10 mouse cellular contexts compared by ENCODE assay signal in the genomic region with DNA sequence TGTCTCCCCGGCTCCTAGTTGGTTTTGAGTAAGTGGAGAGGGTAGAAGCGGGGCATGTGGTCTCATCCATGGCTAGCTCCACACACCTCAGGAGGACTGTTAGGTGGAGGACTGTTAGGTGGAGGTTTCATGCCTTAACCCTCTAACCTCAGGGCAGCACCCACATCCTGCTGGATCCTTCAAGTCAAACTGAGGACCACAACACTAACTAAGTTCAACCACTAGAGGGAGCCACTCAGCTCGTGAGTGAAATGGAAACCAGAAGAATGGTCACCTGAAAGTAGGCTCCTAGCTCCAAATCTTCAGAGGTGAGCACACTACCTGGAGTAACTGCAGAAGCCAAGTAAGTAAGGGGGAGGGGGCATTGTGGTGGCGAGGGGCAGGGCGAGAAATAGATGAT. TPM values are rescaled to one million over a fixed set of nuclear protein-coding genes. Genes with fewer than 3 reads are reported as not detected.
DNase-seq lines count a peak whose midpoint lies in the region; ATAC-seq and TF ChIP-seq lines count a peak whose summit lies in the region.
"Had no signal": no experiment of that assay in that cellular context is flagged by ENCODE, and none has a peak within 500 bp of the region (broad histone marks: within the 10 kb centered on the region; RNA-seq: fewer than 3 reads in every experiment).

No protein-coding gene starts in this region.

- peak; percentile 60 for DNase-seq in embryonic facial prominence, embryonic 11.5 days (ENCODE audit: low spot score)
- no peak for DNase-seq in embryonic facial prominence, embryonic 10.5 days (ENCODE audit: low spot score)
- peak in 1 of 2 experiments; percentile 28 for DNase-seq in spleen, adult 2 months (ENCODE audit: low read depth in 1 of 2, low spot score in 2 of 2)
- no peak for DNase-seq in spleen, postnatal 36 days (ENCODE audit: low spot score in 2 of 2)
- DNase-seq in forelimb bud, embryonic 11.5 days (ENCODE audit: low read depth, low spot score): peak; percentile 51
- DNase-seq in thymus, postnatal 36 days: peak; percentile 11 to 26
- no peak for DNase-seq in cerebellum, postnatal 10 days

- no peaks in the 10 kb centered on the region for H3K27me3 ChIP-seq in embryonic facial prominence, embryonic 11.5 days (ENCODE audit: control insufficient read depth, insufficient read depth, low read length)
- H3K27me3 ChIP-seq in embryonic facial prominence, embryonic 10.5 days (replicated peaks; ENCODE audit: low read depth, poor library complexity, severe bottlenecking): peaks cover 21% of the 10 kb centered on the region
- 0 out of 2 replicates have a peak, but pooled peaks cover 3% of the 10 kb centered on the region for H3K27me3 ChIP-seq in spleen, adult 2 months (ENCODE audit: control insufficient read depth, insufficient read depth, low read length)
- H3K27me3 ChIP-seq: hindbrain, embryonic 15.5 days had no signal

- no peak overlapping the region for H3K9ac ChIP-seq in embryonic facial prominence, embryonic 11.5 days (replicated peaks; ENCODE audit: low read length)
- H3K9ac ChIP-seq: hindbrain, embryonic 15.5 days had no signal

- TF ChIP-seq POLR2A in spleen, adult 2 months (IDR thresholded peaks at IDR 0.05; ENCODE audit: low read depth, low read length): no peak

- no peaks in the 10 kb centered on the region for H3K4me1 ChIP-seq in embryonic facial prominence, embryonic 11.5 days (ENCODE audit: control insufficient read depth, insufficient read depth, low read length)
- no peaks in the 10 kb centered on the region for H3K4me1 ChIP-seq in embryonic facial prominence, embryonic 10.5 days
- no peaks in the 10 kb centered on the region for H3K4me1 ChIP-seq in spleen, adult 2 months (ENCODE audit: control insufficient read depth, insufficient read depth, insufficient read length)
- H3K4me1 ChIP-seq: hindbrain, embryonic 15.5 days had no signal

- H3K4me2 ChIP-seq in embryonic facial prominence, embryonic 11.5 days (ENCODE audit: low read depth, low read length): no peak overlapping the region
- H3K4me2 ChIP-seq: hindbrain, embryonic 15.5 days had no signal

- WGBS in embryonic facial prominence, embryonic 11.5 days: 54% methylated on average over 5 of the region's 5 CpGs
- WGBS in embryonic facial prominence, embryonic 10.5 days: 54% methylated on average over 5 of the region's 5 CpGs
- 55% methylated on average over 5 of the region's 5 CpGs for WGBS in spleen, adult 2 months

- peak; percentile 33; the same call in 1 of the 2 replicates for TF ChIP-seq CTCF in spleen, adult 2 months (IDR thresholded peaks at IDR 0.05; ENCODE audit: extremely low read depth, insufficient read depth, insufficient read length, insufficient replicate concordance)

- no peaks in the 10 kb centered on the region for H3K36me3 ChIP-seq in embryonic facial prominence, embryonic 11.5 days (replicated peaks; ENCODE audit: control insufficient read depth, insufficient read depth, low read depth, low read length)
- H3K36me3 ChIP-seq in embryonic facial prominence, embryonic 10.5 days (replicated peaks): no peaks in the 10 kb centered on the region
- H3K36me3 ChIP-seq in spleen, adult 2 months (ENCODE audit: control insufficient read depth, insufficient read depth, low read length): no peaks in the 10 kb centered on the region
- H3K36me3 ChIP-seq: G1E; hindbrain, embryonic 15.5 days had no signal

- ATAC-seq in embryonic facial prominence, embryonic 11.5 days (replicated peaks; ENCODE audit: insufficient number of reproducible peaks, low FRiP score, low TSS enrichment, low read depth): no peak
- no peak for ATAC-seq in frontal cortex, adult (ENCODE audit: low TSS enrichment)

- H3K4me3 ChIP-seq in embryonic facial prominence, embryonic 11.5 days (ENCODE audit: low read depth, low read length): no peak overlapping the region
- H3K4me3 ChIP-seq in embryonic facial prominence, embryonic 10.5 days: no peak overlapping the region
- H3K4me3 ChIP-seq in spleen, adult 2 months (ENCODE audit: extremely low read depth, insufficient read depth, insufficient read length): no peak overlapping the region
- H3K4me3 ChIP-seq: hindbrain, embryonic 15.5 days had no signal

- no peak overlapping the region for H3K27ac ChIP-seq in embryonic facial prominence, embryonic 11.5 days (replicated peaks; ENCODE audit: low read depth, low read length)
- no peak overlapping the region for H3K27ac ChIP-seq in embryonic facial prominence, embryonic 10.5 days (replicated peaks)
- no peak overlapping the region for H3K27ac ChIP-seq in spleen, adult 2 months (ENCODE audit: insufficient read depth, low read length)
- H3K27ac ChIP-seq: hindbrain, embryonic 15.5 days had no signal

- H3K9me3 ChIP-seq in embryonic facial prominence, embryonic 11.5 days (replicated peaks; ENCODE audit: control insufficient read depth, low read length): no peaks in the 10 kb centered on the region
- H3K9me3 ChIP-seq in embryonic facial prominence, embryonic 10.5 days: no peaks in the 10 kb centered on the region
- H3K9me3 ChIP-seq: hindbrain, embryonic 15.5 days had no signal

RNA-seq across cellular contexts. Expression of a gene that starts 7.6 kb away (rescaled TPM):
- 2.8 and 4.6 TPM in 2 replicates for polyA plus RNA-seq in embryonic facial prominence, embryonic 11.5 days (2014; fragmentation: Nextera tagmentation; extraction: Ambion mirVana)
- 1.5 and 2.1 TPM in 2 replicates for polyA plus RNA-seq in embryonic facial prominence, embryonic 10.5 days (2016; fragmentation: Nextera tagmentation; extraction: Ambion mirVana)
- polyA plus RNA-seq in spleen, adult 2 months (2012; rRNA removed): 0.25 and 0.39 TPM in 2 replicates
- polyA plus RNA-seq: G1E had no signal

RNA-seq across cellular contexts. Expression of a gene that starts 18.3 kb away (rescaled TPM):
- polyA plus RNA-seq in embryonic facial prominence, embryonic 11.5 days (2014; fragmentation: Nextera tagmentation; extraction: Ambion mirVana): 2.5 and 3.0 TPM in 2 replicates
- polyA plus RNA-seq in embryonic facial prominence, embryonic 10.5 days (2016; fragmentation: Nextera tagmentation; extraction: Ambion mirVana): 3.1 and 4.5 TPM in 2 replicates
- polyA plus RNA-seq in spleen, adult 2 months (2012; rRNA removed): 0.93 and 1.7 TPM in 2 replicates
- polyA plus RNA-seq: G1E had no signal

RNA-seq across cellular contexts. Expression of a gene that starts 18.3 kb away (rescaled TPM):
- 16.8 and 19.3 TPM in 2 replicates for polyA plus RNA-seq in embryonic facial prominence, embryonic 11.5 days (2014; fragmentation: Nextera tagmentation; extraction: Ambion mirVana)
- 14.2 and 16.5 TPM in 2 replicates for polyA plus RNA-seq in embryonic facial prominence, embryonic 10.5 days (2016; fragmentation: Nextera tagmentation; extraction: Ambion mirVana)
- polyA plus RNA-seq in spleen, adult 2 months (2012; rRNA removed): 3.9 and 4.6 TPM in 2 replicates
- polyA plus RNA-seq: G1E had no signal

RNA-seq across cellular contexts. Expression of a gene that starts 41.3 kb away (rescaled TPM):
- 0.14 TPM in 1 of 2 replicates, not detected in the other for polyA plus RNA-seq in embryonic facial prominence, embryonic 11.5 days (2014; fragmentation: Nextera tagmentation; extraction: Ambion mirVana)
- 0.14 and 0.34 TPM in 2 replicates for polyA plus RNA-seq in embryonic facial prominence, embryonic 10.5 days (2016; fragmentation: Nextera tagmentation; extraction: Ambion mirVana)
- not detected in 2 replicates for polyA plus RNA-seq in spleen, adult 2 months (2012; rRNA removed)
- polyA plus RNA-seq: G1E had no signal

Comparison
In these comparisons a context has a peak if more than half of its experiments do, and no peak if none do; other contexts are left out.
1. DNase-seq: peak in embryonic facial prominence, embryonic 11.5 days (single experiment), forelimb bud, embryonic 11.5 days (single experiment) and thymus, postnatal 36 days (2 of 2); none in embryonic facial prominence, embryonic 10.5 days (single experiment), spleen, postnatal 36 days (0 of 2) and cerebellum, postnatal 10 days (0 of 2).